Mouse (Mus musculus) adrenal gland, adult 2 months (tissue): Measurements from ENCODE around the gene Tmem219. TPM values are rescaled to one million over a fixed set of nuclear protein-coding genes. Genes with fewer than 3 reads are reported as not detected.

Source experiments
- DNase-seq: peaks from one replicate; pipeline ENCODE4 v3.0.0; 2021
- long read RNA-seq: library from polyadenylated mRNA; stranded (forward); transcript quantifications from one replicate; pipeline ENCODE4 v2.0.0, GENCODE M21; 2021
- polyA plus RNA-seq: library from polyadenylated mRNA; depleted of rRNA; stranded (reverse); fragments of >200 nt; gene quantifications from 2 replicates; pipeline ENCODE4 v1.2.3, GENCODE M21; 2012; rRNA removed
- total RNA-seq, 2 experiments: library from RNA; stranded (reverse); gene quantifications; 2 replicates each; pipeline ENCODE4 v1.2.3; 2021

The Tmem219 gene
- total RNA-seq (10 to 100 TPM; 28.1 to 35.4 TPM), polyA plus RNA-seq (242 and 243 TPM in 2 replicates)
- long read RNA-seq, transcript Tmem219-201 (6 exons, 941 nt): major isoform, 10 of 30 reads
- long read RNA-seq, transcript Tmem219-203 (5 exons, 1,087 nt): minor isoform, 8 of 30 reads
- long read RNA-seq, partial matches to known transcripts: 4 of 30 reads
- long read RNA-seq, other reads (novel, unspliced or antisense): 3 of 30 reads

GRCm38 (mm10) chr7:126922624-126923060, at the start of gene Tmem219:
TSS of gene Tmem219 (minus strand) at chr7:126922917.
- DNase-seq: peak; percentile 38

GRCm38 (mm10) chr7:126967361-126967760, 44.6 kb upstream of the Tmem219 start:
- DNase-seq: peak; percentile 79

- no peak for DNase-seq
Measured at GRCm38 (mm10) chr7:126965568-126965967, 42.9 kb upstream of the Tmem219 start.

- peak; percentile 52 for DNase-seq
Measured at GRCm38 (mm10) chr7:126963548-126964286, 41.0 kb upstream of the Tmem219 start.

- DNase-seq: no peak
Measured at GRCm38 (mm10) chr7:126961965-126962364, 39.2 kb upstream of the Tmem219 start.

- DNase-seq: no peak
Measured at GRCm38 (mm10) chr7:126961095-126961494, 38.4 kb upstream of the Tmem219 start.

- no peak for DNase-seq
Measured at GRCm38 (mm10) chr7:126959780-126960179, 37.1 kb upstream of the Tmem219 start.

GRCm38 (mm10) chr7:126955125-126955524, 32.4 kb upstream of the Tmem219 start:
- no peak for DNase-seq

- no peak for DNase-seq
Measured at GRCm38 (mm10) chr7:126952646-126953045, 29.9 kb upstream of the Tmem219 start.

GRCm38 (mm10) chr7:126951741-126952140, 29.0 kb upstream of the Tmem219 start:
- no peak for DNase-seq

- no peak for DNase-seq
Measured at GRCm38 (mm10) chr7:126950647-126951615, 28.2 kb upstream of the Tmem219 start.

- DNase-seq: peak; percentile 92
Measured at GRCm38 (mm10) chr7:126949793-126950646, 27.3 kb upstream of the Tmem219 start, which contains the start of gene Sez6l2. TSS of gene Sez6l2 (plus strand) at chr7:126950563.

- no peak for DNase-seq
Measured at GRCm38 (mm10) chr7:126949403-126949792, 26.7 kb upstream of the Tmem219 start, which contains the start of gene Asphd1. TSS of gene Asphd1 (minus strand) at chr7:126949582.

- DNase-seq: no peak
Measured at GRCm38 (mm10) chr7:126948626-126949025, 25.9 kb upstream of the Tmem219 start.

GRCm38 (mm10) chr7:126946530-126946929, 23.8 kb upstream of the Tmem219 start:
- no peak for DNase-seq

- no peak for DNase-seq
Measured at GRCm38 (mm10) chr7:126941801-126942200, 19.1 kb upstream of the Tmem219 start.

- DNase-seq: no peak
Measured at GRCm38 (mm10) chr7:126941171-126941570, 18.5 kb upstream of the Tmem219 start.

GRCm38 (mm10) chr7:126932652-126933051, 9.9 kb upstream of the Tmem219 start:
- DNase-seq: no peak

GRCm38 (mm10) chr7:126929046-126929445, 6.3 kb upstream of the Tmem219 start:
- DNase-seq: peak; percentile 55

- DNase-seq: peak; percentile 97
Measured at GRCm38 (mm10) chr7:126928384-126929037, 5.8 kb upstream of the Tmem219 start, which contains the start of gene Kctd13. TSS of gene Kctd13 (plus strand) at chr7:126928879.

GRCm38 (mm10) chr7:126926299-126926698, 3.6 kb upstream of the Tmem219 start:
- no peak for DNase-seq
